Mouse (Mus musculus): ENCODE measurements around the gene Arid5b. TPM values are rescaled to one million over a fixed set of nuclear protein-coding genes. Genes with fewer than 3 reads are reported as not detected.

Gene Arid5b
- polyA plus RNA-seq, 1 experiment from 2014 or later = 12.2 TPM

GRCm38 (mm10) chr10:68052307-68052706 is 226.2 kb downstream of the Arid5b start:
- ATAC-seq = no peak

GRCm38 (mm10) chr10:68051316-68051933 is 227.1 kb downstream of the Arid5b start:
- WGBS (ENCODE audit: insufficient replicate concordance) = 83% methylated on average over 14 of the region's 14 CpGs
- Histone ChIP-seq H3K27ac (ENCODE audit: low read depth) (no peak overlapping the region), H3K4me2 (ENCODE audit: low read depth, low read length) (no peak overlapping the region), H3K9me3 (ENCODE audit: low read length) (no peaks in the 10 kb centered on the region), H3K9ac (replicated peaks) (no peak overlapping the region), H3K27me3 (ENCODE audit: insufficient read depth, low read length) (no peaks in the 10 kb centered on the region), H3K4me1 (ENCODE audit: insufficient read depth) (no peaks in the 10 kb centered on the region; the same call in 1 of the 2 replicates), H3K4me3 (ENCODE audit: low read depth, low read length) (no peak overlapping the region), H3K36me3 (replicated peaks; ENCODE audit: insufficient read depth, low read length) (no peaks in the 10 kb centered on the region)
- TF ChIP-seq CTCF (IDR thresholded peaks at IDR 0.05; ENCODE audit: low read depth) = no peak
- TF ChIP-seq EP300 (IDR thresholded peaks at IDR 0.05; ENCODE audit: low read depth) = no peak
- ATAC-seq (no peak), DNase-seq (no peak)

More at GRCm38 (mm10) chr10:68052307-68052706, 226.2 kb downstream of the Arid5b start:
- DNase-seq = no peak
- Histone ChIP-seq H3K4me2 (ENCODE audit: low read depth, low read length) (no peak overlapping the region), H3K27me3 (ENCODE audit: insufficient read depth, low read length) (no peaks in the 10 kb centered on the region), H3K9ac (replicated peaks) (no peak overlapping the region), H3K4me1 (ENCODE audit: insufficient read depth) (no peaks in the 10 kb centered on the region; the same call in 1 of the 2 replicates), H3K9me3 (ENCODE audit: low read length) (no peaks in the 10 kb centered on the region), H3K27ac (ENCODE audit: low read depth) (no peak overlapping the region), H3K36me3 (replicated peaks; ENCODE audit: insufficient read depth, low read length) (no peaks in the 10 kb centered on the region), H3K4me3 (ENCODE audit: low read depth, low read length) (no peak overlapping the region)
- WGBS (ENCODE audit: insufficient replicate concordance) = 92% methylated on average over 8 of the region's 8 CpGs
- TF ChIP-seq CTCF (IDR thresholded peaks at IDR 0.05; ENCODE audit: low read depth) (peak; percentile 17; the same call in 1 of the 2 replicates), EP300 (IDR thresholded peaks at IDR 0.05; ENCODE audit: low read depth) (no peak)

- H3K27ac ChIP-seq (ENCODE audit: low read depth) = no peak overlapping the region
- H3K4me2 ChIP-seq (ENCODE audit: low read depth, low read length) = no peak overlapping the region
- no peak for ATAC-seq
- no peaks in the 10 kb centered on the region for H3K9me3 ChIP-seq (ENCODE audit: low read length)
- H3K9ac ChIP-seq (replicated peaks) = no peak overlapping the region
- H3K4me3 ChIP-seq (ENCODE audit: low read depth, low read length) = no peak overlapping the region
- no peaks in the 10 kb centered on the region; the same call in 1 of the 2 replicates for H3K4me1 ChIP-seq (ENCODE audit: insufficient read depth)
- no peaks in the 10 kb centered on the region for H3K27me3 ChIP-seq (ENCODE audit: insufficient read depth, low read length)
- WGBS (ENCODE audit: insufficient replicate concordance) = 82% methylated on average over 13 of the region's 13 CpGs
- DNase-seq = no peak
- H3K36me3 ChIP-seq (replicated peaks; ENCODE audit: insufficient read depth, low read length) = no peaks in the 10 kb centered on the region
- TF ChIP-seq CTCF (IDR thresholded peaks at IDR 0.05; ENCODE audit: low read depth) (peak; percentile 26; the same call in 1 of the 2 replicates), EP300 (IDR thresholded peaks at IDR 0.05; ENCODE audit: low read depth) (no peak)
These were observed 227.7 kb downstream of the Arid5b start for GRCm38 (mm10) chr10:68050882-68051281.

DNA sequence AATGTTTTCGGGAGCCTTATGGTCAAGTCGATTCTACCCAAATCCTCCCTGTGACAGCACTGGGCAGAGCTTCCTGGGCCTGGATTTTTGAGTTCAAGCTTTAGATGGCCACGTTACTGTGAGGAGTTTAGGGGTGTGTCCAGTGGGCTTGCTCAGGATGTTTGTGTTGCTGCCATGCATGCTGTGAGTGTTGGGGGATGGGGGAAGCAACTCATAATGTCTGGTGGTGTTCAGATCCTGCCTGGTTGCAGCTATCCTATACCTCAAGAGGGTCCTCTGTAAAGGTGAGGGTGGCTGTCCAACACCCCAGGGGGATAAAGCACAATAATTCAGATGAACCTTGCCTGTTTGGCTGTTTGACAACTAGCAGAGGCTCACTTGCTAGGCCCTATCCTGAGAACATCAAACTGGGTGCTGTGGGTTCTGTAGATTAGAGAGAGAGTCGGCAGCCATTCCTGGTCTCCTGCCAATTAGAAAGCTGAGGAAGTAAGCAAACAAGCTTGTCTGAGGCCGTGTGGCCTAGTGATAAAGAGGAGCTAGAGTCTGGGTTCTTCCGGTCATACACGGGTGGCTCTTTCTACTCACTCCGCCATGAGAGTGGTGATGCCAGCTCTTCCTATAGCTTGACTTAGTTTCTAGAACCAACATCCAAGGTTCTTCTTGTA is 229.8 kb downstream of the Arid5b start:
- Histone ChIP-seq H3K4me1 (ENCODE audit: insufficient read depth) (no peaks in the 10 kb centered on the region; the same call in 1 of the 2 replicates), H3K4me3 (ENCODE audit: low read depth, low read length) (no peak overlapping the region), H3K9ac (replicated peaks) (no peak overlapping the region), H3K27me3 (ENCODE audit: insufficient read depth, low read length) (no peaks in the 10 kb centered on the region), H3K9me3 (ENCODE audit: low read length) (no peaks in the 10 kb centered on the region), H3K27ac (ENCODE audit: low read depth) (no peak overlapping the region), H3K4me2 (ENCODE audit: low read depth, low read length) (no peak overlapping the region), H3K36me3 (replicated peaks; ENCODE audit: insufficient read depth, low read length) (no peaks in the 10 kb centered on the region)
- DNase-seq (no peak), ATAC-seq (peak; percentile 57; the same call in 1 of the 2 replicates)
- 59% methylated on average over 8 of the region's 8 CpGs for WGBS (ENCODE audit: insufficient replicate concordance)
- TF ChIP-seq CTCF (IDR thresholded peaks at IDR 0.05; ENCODE audit: low read depth) = no peak
- peak; percentile 70 for TF ChIP-seq EP300 (IDR thresholded peaks at IDR 0.05; ENCODE audit: low read depth)

GRCm38 (mm10) chr10:68044864-68045263 is 233.7 kb downstream of the Arid5b start:
- TF ChIP-seq EP300 (IDR thresholded peaks at IDR 0.05; ENCODE audit: low read depth) = no peak
- TF ChIP-seq CTCF (IDR thresholded peaks at IDR 0.05; ENCODE audit: low read depth) = no peak
- no peak for ATAC-seq
- 84% methylated on average over 8 of the region's 8 CpGs for WGBS (ENCODE audit: insufficient replicate concordance)

DNA sequence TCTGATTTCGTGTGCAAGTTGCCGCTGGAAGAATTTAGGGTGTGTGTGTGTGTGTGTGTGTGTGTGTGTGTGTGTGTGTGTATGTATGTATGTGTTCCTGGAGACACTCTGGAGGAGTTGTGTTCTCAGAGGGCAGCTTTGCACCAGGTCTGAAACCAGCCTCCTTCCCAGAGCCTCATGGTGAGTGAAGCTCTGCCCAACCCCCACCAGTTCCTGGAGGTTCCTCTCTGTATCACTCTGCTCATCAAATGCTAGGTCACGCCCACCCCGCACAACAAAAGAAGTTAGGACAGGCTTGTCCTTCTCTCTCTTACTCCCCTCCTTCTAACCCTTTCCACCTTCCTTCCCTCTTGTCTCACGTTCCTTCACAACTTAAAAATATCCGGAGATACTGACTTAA is 234.6 kb downstream of the Arid5b start:
- Histone ChIP-seq H3K4me2 (ENCODE audit: low read depth, low read length) (no peak overlapping the region), H3K4me3 (ENCODE audit: low read depth, low read length) (no peak overlapping the region), H3K36me3 (replicated peaks; ENCODE audit: insufficient read depth, low read length) (no peaks in the 10 kb centered on the region), H3K9ac (replicated peaks) (no peak overlapping the region), H3K4me1 (ENCODE audit: insufficient read depth) (no peaks in the 10 kb centered on the region; the same call in 1 of the 2 replicates), H3K9me3 (ENCODE audit: low read length) (no peaks in the 10 kb centered on the region), H3K27ac (ENCODE audit: low read depth) (no peak overlapping the region), H3K27me3 (ENCODE audit: insufficient read depth, low read length) (no peaks in the 10 kb centered on the region)
- no peak for ATAC-seq
- no peak for TF ChIP-seq EP300 (IDR thresholded peaks at IDR 0.05; ENCODE audit: low read depth)
- TF ChIP-seq CTCF (IDR thresholded peaks at IDR 0.05; ENCODE audit: low read depth) = no peak
- no peak for DNase-seq
- WGBS (ENCODE audit: insufficient replicate concordance) = 59% methylated on average over 6 of the region's 6 CpGs

More at GRCm38 (mm10) chr10:68044864-68045263, 233.7 kb downstream of the Arid5b start:
- H3K4me1 ChIP-seq (ENCODE audit: insufficient read depth) = no peaks in the 10 kb centered on the region; the same call in 1 of the 2 replicates
- no peak for DNase-seq
- no peak overlapping the region for H3K4me2 ChIP-seq (ENCODE audit: low read depth, low read length)
- H3K27ac ChIP-seq (ENCODE audit: low read depth) = no peak overlapping the region
- no peak overlapping the region for H3K4me3 ChIP-seq (ENCODE audit: low read depth, low read length)
- H3K9ac ChIP-seq (replicated peaks) = no peak overlapping the region
- no peaks in the 10 kb centered on the region for H3K27me3 ChIP-seq (ENCODE audit: insufficient read depth, low read length)
- no peaks in the 10 kb centered on the region for H3K36me3 ChIP-seq (replicated peaks; ENCODE audit: insufficient read depth, low read length)
- H3K9me3 ChIP-seq (ENCODE audit: low read length) = no peaks in the 10 kb centered on the region

Data from liver, postnatal 0 days (tissue).